Mouse (Mus musculus): ENCODE measurements around the gene Tuba1c. TPM values are rescaled to one million over a fixed set of nuclear protein-coding genes. Genes with fewer than 3 reads are reported as not detected.

The Tuba1c gene
- polyA plus RNA-seq, 1 experiment from 2014 or later: 41.4 TPM

DNA sequence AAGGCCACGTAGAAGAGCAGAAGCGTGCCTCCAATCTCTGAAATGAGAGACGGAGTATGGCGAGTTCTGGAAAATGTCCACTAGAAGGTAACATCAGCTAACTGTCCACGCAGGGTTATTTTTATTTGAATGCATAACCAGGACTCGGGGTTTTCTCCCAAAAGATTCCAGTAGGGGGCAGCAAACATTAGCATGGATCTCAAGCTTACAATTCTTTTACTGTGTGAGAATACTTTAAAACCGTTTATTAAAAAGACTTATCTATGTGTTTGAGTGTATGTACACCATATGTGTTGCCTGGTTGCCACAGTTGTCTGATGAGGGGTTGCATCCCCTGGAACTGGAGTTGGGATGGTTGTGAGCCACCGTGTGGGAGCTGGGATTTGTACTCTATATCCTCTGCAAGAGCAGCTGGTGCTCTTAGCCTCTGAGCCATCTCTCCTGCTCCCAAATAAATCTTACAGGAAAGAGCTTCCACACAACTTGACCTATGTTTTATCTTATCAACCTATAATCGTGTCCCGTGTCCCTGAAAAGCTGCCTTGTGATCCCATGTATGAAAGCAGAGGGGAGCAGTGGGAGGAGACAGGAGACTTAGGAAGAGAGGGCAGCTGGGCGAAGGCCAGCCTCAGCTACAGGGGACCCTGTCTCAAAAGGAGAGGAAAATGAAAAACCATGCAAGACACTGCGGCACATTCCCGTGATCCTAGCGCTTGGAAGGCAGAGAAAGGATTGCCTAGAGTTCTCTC lies 29.0 kb upstream of the Tuba1c start:
- Histone ChIP-seq H3K4me3 (replicated peaks) (no peak overlapping the region), H3K4me2 (replicated peaks) (peak overlapping the region; percentile 46), H3K9me3 (no peaks in the 10 kb centered on the region), H3K9ac (replicated peaks) (no peak overlapping the region), H3K36me3 (no peaks in the 10 kb centered on the region), H3K27ac (no peak overlapping the region; the same call in 1 of the 2 replicates), H3K27me3 (no peaks in the 10 kb centered on the region), H3K4me1 (replicated peaks) (peaks cover 26% of the 10 kb centered on the region)
- ATAC-seq: peak; percentile 10; the same call in 1 of the 2 replicates
- WGBS: 41% methylated on average over 14 of the region's 14 CpGs

DNA sequence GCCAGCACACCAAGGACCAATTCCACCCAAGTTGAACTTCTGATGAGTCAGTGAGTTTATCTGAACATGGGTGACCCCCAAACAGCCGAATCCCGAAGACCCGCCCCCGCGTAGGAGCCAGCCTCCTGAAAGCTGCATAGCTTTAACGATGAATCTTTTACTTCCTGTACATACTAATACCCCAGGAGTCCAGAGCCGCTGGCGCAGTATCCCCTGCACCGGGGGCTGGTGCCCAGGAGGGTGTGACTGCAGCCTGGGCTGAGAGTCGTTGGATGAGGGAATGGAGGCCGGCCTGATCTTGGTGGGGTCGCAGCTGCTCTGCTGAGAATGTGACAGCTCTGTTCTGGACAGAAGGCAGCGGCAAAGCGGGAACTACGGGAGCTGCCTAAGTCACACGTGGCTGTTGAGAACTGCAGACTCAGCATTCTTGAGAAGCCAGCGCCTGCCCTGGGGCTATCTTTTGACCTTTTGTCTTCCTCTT lies 28.2 kb upstream of the Tuba1c start:
- 0 out of 2 replicates have a peak overlapping the region, but pooled peaks have one; percentile 28 for H3K9ac ChIP-seq (replicated peaks)
- peak overlapping the region; percentile 19; the same call in 1 of the 2 replicates for H3K4me3 ChIP-seq (replicated peaks)
- no peak overlapping the region for H3K27ac ChIP-seq
- peaks cover 26% of the 10 kb centered on the region for H3K4me1 ChIP-seq (replicated peaks)
- H3K4me2 ChIP-seq (replicated peaks): peak overlapping the region; percentile 46
- H3K27me3 ChIP-seq: no peaks in the 10 kb centered on the region
- WGBS: 19% methylated on average over 17 of the region's 17 CpGs
- no peaks in the 10 kb centered on the region for H3K9me3 ChIP-seq
- no peaks in the 10 kb centered on the region for H3K36me3 ChIP-seq
- no peak for ATAC-seq

DNA sequence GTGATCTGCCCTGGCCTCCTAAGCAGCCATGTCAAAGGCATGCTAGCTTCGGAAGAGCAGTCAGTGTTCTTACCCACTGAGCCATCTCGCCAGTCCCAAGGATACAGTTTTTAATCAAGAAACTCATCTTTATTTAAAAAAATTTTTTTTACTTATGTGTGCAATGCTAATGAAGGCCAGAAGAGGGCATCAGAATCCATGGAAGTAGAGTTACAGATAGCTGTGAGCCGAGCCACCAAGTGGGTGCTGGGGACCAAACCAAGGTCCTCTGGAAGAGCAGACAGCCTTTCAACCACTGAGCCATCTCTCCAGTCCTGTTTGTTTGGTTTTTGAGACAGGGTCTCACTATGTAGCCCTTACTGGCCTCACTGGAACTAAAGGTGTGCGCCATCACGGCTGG lies 26.1 kb upstream of the Tuba1c start:
- no peak overlapping the region for H3K4me3 ChIP-seq (replicated peaks)
- no peak overlapping the region for H3K9ac ChIP-seq (replicated peaks)
- no peaks in the 10 kb centered on the region for H3K27me3 ChIP-seq
- H3K36me3 ChIP-seq: no peaks in the 10 kb centered on the region
- 94% methylated on average over 5 of the region's 5 CpGs for WGBS
- ATAC-seq: no peak
- no peak overlapping the region for H3K27ac ChIP-seq
- peaks cover 15% of the 10 kb centered on the region for H3K4me1 ChIP-seq (replicated peaks)
- H3K9me3 ChIP-seq: no peaks in the 10 kb centered on the region
- H3K4me2 ChIP-seq (replicated peaks): no peak overlapping the region

- no peaks in the 10 kb centered on the region for H3K4me1 ChIP-seq (replicated peaks)
- no peak for ATAC-seq
- H3K9me3 ChIP-seq: no peaks in the 10 kb centered on the region
- WGBS: 74% methylated on average over 6 of the region's 6 CpGs
- H3K36me3 ChIP-seq: no peaks in the 10 kb centered on the region
- no peak overlapping the region for H3K27ac ChIP-seq
- H3K4me2 ChIP-seq (replicated peaks): no peak overlapping the region
- H3K9ac ChIP-seq (replicated peaks): no peak overlapping the region
- no peaks in the 10 kb centered on the region for H3K27me3 ChIP-seq
- no peak overlapping the region for H3K4me3 ChIP-seq (replicated peaks)
Measured at GRCm38 (mm10) chr15:99008801-99009241, 20.9 kb upstream of the Tuba1c start.

- ATAC-seq: no peak
- H3K9me3 ChIP-seq: no peaks in the 10 kb centered on the region
- H3K4me3 ChIP-seq (replicated peaks): no peak overlapping the region
- no peak overlapping the region for H3K27ac ChIP-seq
- H3K4me2 ChIP-seq (replicated peaks): no peak overlapping the region
- H3K36me3 ChIP-seq: no peaks in the 10 kb centered on the region
- no peaks in the 10 kb centered on the region for H3K27me3 ChIP-seq
- no peaks in the 10 kb centered on the region for H3K4me1 ChIP-seq (replicated peaks)
- 94% methylated on average over 2 of the region's 2 CpGs for WGBS
- no peak overlapping the region for H3K9ac ChIP-seq (replicated peaks)
Measured at GRCm38 (mm10) chr15:99010896-99011295, 18.8 kb upstream of the Tuba1c start.

DNA sequence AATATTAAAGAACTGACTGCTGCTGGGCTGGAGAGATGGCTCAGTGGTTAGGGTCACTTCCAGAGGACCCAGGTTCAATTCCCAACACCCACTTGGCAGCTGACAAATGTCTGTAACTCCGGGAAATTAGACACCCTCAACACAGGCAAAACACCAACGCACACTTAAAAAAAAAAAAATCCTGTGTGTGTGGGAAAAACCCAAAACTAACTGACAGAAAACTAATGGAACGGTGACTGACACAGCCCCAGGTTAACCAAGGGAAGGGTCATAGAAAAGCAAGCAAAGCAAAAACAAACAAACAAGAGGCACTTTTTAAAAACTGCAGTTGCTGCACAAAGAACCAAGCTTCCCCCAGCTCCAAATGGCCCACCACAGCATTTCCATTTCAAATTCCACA lies 17.7 kb upstream of the Tuba1c start:
- no peak overlapping the region for H3K27ac ChIP-seq
- H3K9me3 ChIP-seq: no peaks in the 10 kb centered on the region
- no peak for ATAC-seq
- WGBS: 95% methylated on average over 3 of the region's 3 CpGs
- H3K4me1 ChIP-seq (replicated peaks): no peaks in the 10 kb centered on the region
- no peak overlapping the region for H3K9ac ChIP-seq (replicated peaks)
- no peaks in the 10 kb centered on the region for H3K27me3 ChIP-seq
- no peak overlapping the region for H3K4me3 ChIP-seq (replicated peaks)
- no peak overlapping the region for H3K4me2 ChIP-seq (replicated peaks)
- H3K36me3 ChIP-seq: no peaks in the 10 kb centered on the region

GRCm38 (mm10) chr15:99014496-99015030 lies 15.1 kb upstream of the Tuba1c start:
- ATAC-seq: no peak
- no peak overlapping the region for H3K4me2 ChIP-seq (replicated peaks)
- no peaks in the 10 kb centered on the region for H3K36me3 ChIP-seq
- no peak overlapping the region for H3K9ac ChIP-seq (replicated peaks)
- H3K27me3 ChIP-seq: no peaks in the 10 kb centered on the region
- H3K4me3 ChIP-seq (replicated peaks): no peak overlapping the region
- 70% methylated on average over 9 of the region's 9 CpGs for WGBS
- no peaks in the 10 kb centered on the region for H3K9me3 ChIP-seq
- H3K4me1 ChIP-seq (replicated peaks): peaks cover 8% of the 10 kb centered on the region
- no peak overlapping the region for H3K27ac ChIP-seq

GRCm38 (mm10) chr15:99017355-99017761 lies 12.3 kb upstream of the Tuba1c start:
- Histone ChIP-seq H3K9ac (replicated peaks) (no peak overlapping the region), H3K4me2 (replicated peaks) (no peak overlapping the region), H3K36me3 (no peaks in the 10 kb centered on the region), H3K9me3 (no peaks in the 10 kb centered on the region), H3K4me1 (replicated peaks) (peaks cover 8% of the 10 kb centered on the region), H3K27ac (peak overlapping the region; percentile 56; the same call in 1 of the 2 replicates), H3K4me3 (replicated peaks) (no peak overlapping the region), H3K27me3 (no peaks in the 10 kb centered on the region)
- WGBS: 76% methylated on average over 8 of the region's 8 CpGs
- no peak for ATAC-seq

- Histone ChIP-seq H3K27ac (peak overlapping the region; percentile 56; the same call in 1 of the 2 replicates), H3K4me3 (replicated peaks) (no peak overlapping the region), H3K9me3 (no peaks in the 10 kb centered on the region), H3K36me3 (no peaks in the 10 kb centered on the region), H3K9ac (replicated peaks) (no peak overlapping the region), H3K4me2 (replicated peaks) (no peak overlapping the region), H3K27me3 (no peaks in the 10 kb centered on the region), H3K4me1 (replicated peaks) (peaks cover 8% of the 10 kb centered on the region)
- ATAC-seq: no peak
- 48% methylated on average over 9 of the region's 9 CpGs for WGBS
Measured at GRCm38 (mm10) chr15:99017986-99018385, 11.7 kb upstream of the Tuba1c start.

GRCm38 (mm10) chr15:99018630-99019029 lies 11.1 kb upstream of the Tuba1c start:
- Histone ChIP-seq H3K9me3 (no peaks in the 10 kb centered on the region), H3K4me3 (replicated peaks) (no peak overlapping the region), H3K27ac (no peak overlapping the region), H3K27me3 (no peaks in the 10 kb centered on the region), H3K4me1 (replicated peaks) (peaks cover 8% of the 10 kb centered on the region), H3K36me3 (no peaks in the 10 kb centered on the region), H3K4me2 (replicated peaks) (no peak overlapping the region), H3K9ac (replicated peaks) (no peak overlapping the region)
- ATAC-seq: no peak
- 84% methylated on average over 4 of the region's 4 CpGs for WGBS

GRCm38 (mm10) chr15:99019436-99019835 lies 10.3 kb upstream of the Tuba1c start:
- 56% methylated on average over 8 of the region's 8 CpGs for WGBS

GRCm38 (mm10) chr15:99020171-99020570 lies 9.5 kb upstream of the Tuba1c start:
- no peaks in the 10 kb centered on the region for H3K36me3 ChIP-seq
- H3K4me1 ChIP-seq (replicated peaks): peaks cover 8% of the 10 kb centered on the region
- ATAC-seq: no peak
- H3K27me3 ChIP-seq: no peaks in the 10 kb centered on the region
- no peak overlapping the region for H3K9ac ChIP-seq (replicated peaks)
- WGBS: 97% methylated on average over 4 of the region's 4 CpGs
- H3K9me3 ChIP-seq: no peaks in the 10 kb centered on the region
- H3K4me2 ChIP-seq (replicated peaks): no peak overlapping the region
- H3K4me3 ChIP-seq (replicated peaks): no peak overlapping the region
- no peak overlapping the region for H3K27ac ChIP-seq

More at GRCm38 (mm10) chr15:99019436-99019835, 10.3 kb upstream of the Tuba1c start:
- no peak for ATAC-seq
- Histone ChIP-seq H3K4me2 (replicated peaks) (no peak overlapping the region), H3K4me3 (replicated peaks) (no peak overlapping the region), H3K27ac (no peak overlapping the region), H3K36me3 (no peaks in the 10 kb centered on the region), H3K27me3 (no peaks in the 10 kb centered on the region), H3K4me1 (replicated peaks) (peaks cover 8% of the 10 kb centered on the region), H3K9me3 (no peaks in the 10 kb centered on the region), H3K9ac (replicated peaks) (no peak overlapping the region)

Data from midbrain, embryonic 13.5 days (tissue).